Mouse (Mus musculus): Measurements from ENCODE around the gene Prkcsh. TPM values are rescaled to one million over a fixed set of nuclear protein-coding genes. Genes with fewer than 3 reads are reported as not detected.

The Prkcsh gene
- polyA plus RNA-seq, 1 experiment from 2014 or later = 70.1 TPM

GRCm38 (mm10) chr9:21960558-21961208, 41.9 kb upstream of the Prkcsh start:
- WGBS = 13% methylated on average over 26 of the region's 26 CpGs
- H3K9me3 ChIP-seq (ENCODE audit: control insufficient read depth, low read length) = no peaks in the 10 kb centered on the region
- H3K27me3 ChIP-seq (ENCODE audit: control insufficient read depth, insufficient read depth, low read length) = peaks cover 47% of the 10 kb centered on the region
- no peaks in the 10 kb centered on the region for H3K36me3 ChIP-seq (replicated peaks; ENCODE audit: control insufficient read depth, insufficient read depth)
- DNase-seq (ENCODE audit: low spot score) = no peak
- H3K27ac ChIP-seq = no peak overlapping the region
- no peak overlapping the region for H3K4me3 ChIP-seq (replicated peaks; ENCODE audit: low read length)
- H3K4me1 ChIP-seq (replicated peaks; ENCODE audit: control insufficient read depth, insufficient read depth, low read length) = peaks cover 21% of the 10 kb centered on the region
- no peak overlapping the region; the same call in 1 of the 2 replicates for H3K4me2 ChIP-seq (replicated peaks)
- H3K9ac ChIP-seq = no peak overlapping the region
- ATAC-seq (ENCODE audit: low FRiP score) = no peak

- ATAC-seq (ENCODE audit: low FRiP score) (no peak), DNase-seq (ENCODE audit: low spot score) (no peak)
- Histone ChIP-seq H3K4me2 (replicated peaks) (peak overlapping the region; percentile 70), H3K4me1 (replicated peaks; ENCODE audit: control insufficient read depth, insufficient read depth, low read length) (peaks cover 18% of the 10 kb centered on the region), H3K27me3 (ENCODE audit: control insufficient read depth, insufficient read depth, low read length) (peaks cover 47% of the 10 kb centered on the region), H3K36me3 (replicated peaks; ENCODE audit: control insufficient read depth, insufficient read depth) (no peaks in the 10 kb centered on the region), H3K27ac (no peak overlapping the region), H3K9ac (peak overlapping the region; percentile 25; the same call in 1 of the 2 replicates), H3K4me3 (replicated peaks; ENCODE audit: low read length) (peak overlapping the region; percentile 34), H3K9me3 (ENCODE audit: control insufficient read depth, low read length) (no peaks in the 10 kb centered on the region)
- WGBS = 2% methylated on average over 35 of the region's 35 CpGs
Observed at GRCm38 (mm10) chr9:21961366-21961980, 41.1 kb upstream of the Prkcsh start.

- Histone ChIP-seq H3K4me3 (replicated peaks; ENCODE audit: low read length) (peak overlapping the region; percentile 34), H3K9me3 (ENCODE audit: control insufficient read depth, low read length) (no peaks in the 10 kb centered on the region), H3K27me3 (ENCODE audit: control insufficient read depth, insufficient read depth, low read length) (peaks cover 47% of the 10 kb centered on the region), H3K9ac (peak overlapping the region; percentile 25), H3K27ac (no peak overlapping the region), H3K4me1 (replicated peaks; ENCODE audit: control insufficient read depth, insufficient read depth, low read length) (peaks cover 17% of the 10 kb centered on the region), H3K4me2 (replicated peaks) (peak overlapping the region; percentile 70), H3K36me3 (replicated peaks; ENCODE audit: control insufficient read depth, insufficient read depth) (no peaks in the 10 kb centered on the region)
- ATAC-seq (ENCODE audit: low FRiP score) = peak; percentile 31; the same call in 1 of the 2 replicates
- under 1% methylated on average over 15 of the region's 15 CpGs for WGBS
- DNase-seq (ENCODE audit: low spot score) = no peak
Observed at GRCm38 (mm10) chr9:21962010-21962409, 40.6 kb upstream of the Prkcsh start.

- ATAC-seq (ENCODE audit: low FRiP score) (peak; percentile 50; the same call in 1 of the 2 replicates), DNase-seq (ENCODE audit: low spot score) (no peak)
- Histone ChIP-seq H3K9ac (peak overlapping the region; percentile 25; the same call in 1 of the 2 replicates), H3K9me3 (ENCODE audit: control insufficient read depth, low read length) (no peaks in the 10 kb centered on the region), H3K27ac (no peak overlapping the region), H3K4me2 (replicated peaks) (peak overlapping the region; percentile 70), H3K4me1 (replicated peaks; ENCODE audit: control insufficient read depth, insufficient read depth, low read length) (peaks cover 17% of the 10 kb centered on the region), H3K36me3 (replicated peaks; ENCODE audit: control insufficient read depth, insufficient read depth) (no peaks in the 10 kb centered on the region), H3K27me3 (ENCODE audit: control insufficient read depth, insufficient read depth, low read length) (peaks cover 47% of the 10 kb centered on the region), H3K4me3 (replicated peaks; ENCODE audit: low read length) (peak overlapping the region; percentile 34)
- WGBS = 3% methylated on average over 34 of the region's 34 CpGs
Observed at GRCm38 (mm10) chr9:21962416-21963059, 40.1 kb upstream of the Prkcsh start.

- ATAC-seq (ENCODE audit: low FRiP score) (no peak), DNase-seq (ENCODE audit: low spot score) (no peak)
- Histone ChIP-seq H3K27me3 (ENCODE audit: control insufficient read depth, insufficient read depth, low read length) (peaks cover 47% of the 10 kb centered on the region), H3K4me2 (replicated peaks) (peak within 1 kb of the TSS; percentile 70), H3K4me1 (replicated peaks; ENCODE audit: control insufficient read depth, insufficient read depth, low read length) (peaks cover 17% of the 10 kb centered on the region), H3K36me3 (replicated peaks; ENCODE audit: control insufficient read depth, insufficient read depth) (no peaks in the 10 kb centered on the region), H3K9me3 (ENCODE audit: control insufficient read depth, low read length) (no peaks in the 10 kb centered on the region), H3K4me3 (replicated peaks; ENCODE audit: low read length) (peak within 1 kb of the TSS; percentile 34), H3K27ac (no peak within 1 kb of the TSS), H3K9ac (peak within 1 kb of the TSS; percentile 25; the same call in 1 of the 2 replicates)
- 14% methylated on average over 8 of the region's 8 CpGs for WGBS
Observed at GRCm38 (mm10) chr9:21963417-21963816, 39.2 kb upstream of the Prkcsh start, which contains the start of gene Epor. Gene Epor, minus strand, starts transcription at chr9:21963506.

GRCm38 (mm10) chr9:21968883-21969282, 33.7 kb upstream of the Prkcsh start:
- DNase-seq (ENCODE audit: low spot score) = no peak
- no peaks in the 10 kb centered on the region for H3K9me3 ChIP-seq (ENCODE audit: control insufficient read depth, low read length)
- 72% methylated on average over 6 of the region's 6 CpGs for WGBS
- no peaks in the 10 kb centered on the region for H3K27me3 ChIP-seq (ENCODE audit: control insufficient read depth, insufficient read depth, low read length)
- no peak overlapping the region for H3K27ac ChIP-seq
- H3K36me3 ChIP-seq (replicated peaks; ENCODE audit: control insufficient read depth, insufficient read depth) = no peaks in the 10 kb centered on the region
- H3K9ac ChIP-seq = no peak overlapping the region
- no peak overlapping the region for H3K4me2 ChIP-seq (replicated peaks)
- no peak for ATAC-seq (ENCODE audit: low FRiP score)
- no peak overlapping the region for H3K4me3 ChIP-seq (replicated peaks; ENCODE audit: low read length)
- H3K4me1 ChIP-seq (replicated peaks; ENCODE audit: control insufficient read depth, insufficient read depth, low read length) = no peaks in the 10 kb centered on the region

GRCm38 (mm10) chr9:21969304-21969703, 33.3 kb upstream of the Prkcsh start:
- Histone ChIP-seq H3K4me1 (replicated peaks; ENCODE audit: control insufficient read depth, insufficient read depth, low read length) (no peaks in the 10 kb centered on the region), H3K4me2 (replicated peaks) (no peak overlapping the region), H3K4me3 (replicated peaks; ENCODE audit: low read length) (no peak overlapping the region), H3K9ac (no peak overlapping the region), H3K9me3 (ENCODE audit: control insufficient read depth, low read length) (no peaks in the 10 kb centered on the region), H3K27me3 (ENCODE audit: control insufficient read depth, insufficient read depth, low read length) (no peaks in the 10 kb centered on the region), H3K27ac (no peak overlapping the region), H3K36me3 (replicated peaks; ENCODE audit: control insufficient read depth, insufficient read depth) (no peaks in the 10 kb centered on the region)
- 94% methylated on average over 4 of the region's 4 CpGs for WGBS
- DNase-seq (ENCODE audit: low spot score) = no peak
- ATAC-seq (ENCODE audit: low FRiP score) = no peak

- Histone ChIP-seq H3K9ac (no peak overlapping the region), H3K27me3 (ENCODE audit: control insufficient read depth, insufficient read depth, low read length) (no peaks in the 10 kb centered on the region), H3K4me2 (replicated peaks) (no peak overlapping the region), H3K9me3 (ENCODE audit: control insufficient read depth, low read length) (no peaks in the 10 kb centered on the region), H3K4me1 (replicated peaks; ENCODE audit: control insufficient read depth, insufficient read depth, low read length) (no peaks in the 10 kb centered on the region), H3K4me3 (replicated peaks; ENCODE audit: low read length) (no peak overlapping the region), H3K27ac (no peak overlapping the region), H3K36me3 (replicated peaks; ENCODE audit: control insufficient read depth, insufficient read depth) (no peaks in the 10 kb centered on the region)
- WGBS = 83% methylated on average over 10 of the region's 10 CpGs
- no peak for ATAC-seq (ENCODE audit: low FRiP score)
- DNase-seq (ENCODE audit: low spot score) = no peak
Observed at GRCm38 (mm10) chr9:21976626-21977175, 25.9 kb upstream of the Prkcsh start.

- 87% methylated on average over 5 of the region's 5 CpGs for WGBS
- H3K36me3 ChIP-seq (replicated peaks; ENCODE audit: control insufficient read depth, insufficient read depth) = no peaks in the 10 kb centered on the region
- no peak overlapping the region for H3K9ac ChIP-seq
- DNase-seq (ENCODE audit: low spot score) = no peak
- H3K27ac ChIP-seq = no peak overlapping the region
- no peak overlapping the region for H3K4me2 ChIP-seq (replicated peaks)
- no peak overlapping the region for H3K4me3 ChIP-seq (replicated peaks; ENCODE audit: low read length)
- H3K27me3 ChIP-seq (ENCODE audit: control insufficient read depth, insufficient read depth, low read length) = no peaks in the 10 kb centered on the region
- ATAC-seq (ENCODE audit: low FRiP score) = no peak
- no peaks in the 10 kb centered on the region for H3K4me1 ChIP-seq (replicated peaks; ENCODE audit: control insufficient read depth, insufficient read depth, low read length)
- no peaks in the 10 kb centered on the region for H3K9me3 ChIP-seq (ENCODE audit: control insufficient read depth, low read length)
Observed at GRCm38 (mm10) chr9:21977331-21977730, 25.3 kb upstream of the Prkcsh start.
